Mouse (Mus musculus) A20 (cell line): ENCODE measurements around the gene Chga.

Experiments used
- DNase-seq: peaks from one replicate; pipeline ENCODE4 v3.0.0-alpha.2; 2011; ENCODE audit warnings: low read depth, low spot score

The Chga gene

DNA sequence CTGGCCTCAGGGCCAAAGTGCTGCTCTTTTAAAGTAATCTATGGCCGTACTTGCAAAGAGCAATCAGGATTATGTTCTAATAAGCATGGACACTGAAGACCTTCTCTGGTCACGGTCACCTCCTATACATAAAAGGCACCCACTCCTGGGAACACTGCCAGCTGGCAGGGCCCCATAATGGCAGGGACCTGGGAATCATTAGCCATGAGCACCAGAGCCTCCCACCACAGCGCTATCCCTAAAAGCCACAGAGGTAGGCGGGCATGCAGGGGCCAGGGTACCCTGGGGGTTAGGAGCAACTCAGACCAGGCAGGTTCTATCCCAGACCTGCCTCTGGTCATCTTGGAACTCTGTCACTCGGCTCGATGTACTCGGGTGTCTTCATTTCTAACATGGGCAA is 45.0 kb downstream of the Chga start:
- no peak for DNase-seq

DNA sequence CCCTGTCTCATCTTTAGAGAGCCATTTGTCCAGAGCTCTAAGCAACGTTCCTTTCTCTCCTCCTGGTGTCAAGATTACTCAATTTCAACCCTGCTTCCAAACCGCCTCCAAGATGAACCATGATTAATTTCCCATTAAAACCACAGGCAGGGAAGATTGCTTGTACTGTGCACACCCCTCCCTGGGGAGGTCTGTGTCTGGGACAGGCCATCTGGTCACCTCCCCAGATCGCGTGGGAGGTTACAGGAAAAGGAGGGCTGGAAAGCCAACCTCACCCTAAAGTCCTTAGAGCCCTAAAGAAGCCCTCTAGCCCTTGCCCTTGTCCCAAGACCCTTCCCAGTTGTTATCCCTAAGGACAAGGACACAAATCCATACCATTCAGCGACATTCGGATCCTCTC is 45.6 kb downstream of the Chga start:
- DNase-seq = no peak

DNA sequence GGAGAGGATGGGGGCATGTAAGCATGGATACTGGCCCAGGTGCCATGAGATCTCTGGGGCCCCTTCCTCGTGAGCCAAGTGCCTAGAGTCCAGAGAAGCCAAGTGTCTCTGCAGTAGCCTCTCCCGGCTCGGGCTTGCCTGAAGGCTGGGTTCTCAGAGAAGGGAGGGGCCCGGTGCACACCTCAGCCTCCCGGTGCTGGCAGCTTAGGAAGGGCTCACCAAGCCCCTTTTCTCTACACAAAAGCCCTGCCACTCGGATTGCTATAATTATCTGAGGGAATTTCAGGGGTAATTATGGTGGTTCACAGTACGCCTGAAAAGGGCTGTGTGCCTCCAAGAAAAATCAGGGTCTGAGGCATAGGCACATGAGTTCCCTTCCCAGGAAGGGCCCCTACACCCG is 47.1 kb downstream of the Chga start:
- no peak for DNase-seq

DNA sequence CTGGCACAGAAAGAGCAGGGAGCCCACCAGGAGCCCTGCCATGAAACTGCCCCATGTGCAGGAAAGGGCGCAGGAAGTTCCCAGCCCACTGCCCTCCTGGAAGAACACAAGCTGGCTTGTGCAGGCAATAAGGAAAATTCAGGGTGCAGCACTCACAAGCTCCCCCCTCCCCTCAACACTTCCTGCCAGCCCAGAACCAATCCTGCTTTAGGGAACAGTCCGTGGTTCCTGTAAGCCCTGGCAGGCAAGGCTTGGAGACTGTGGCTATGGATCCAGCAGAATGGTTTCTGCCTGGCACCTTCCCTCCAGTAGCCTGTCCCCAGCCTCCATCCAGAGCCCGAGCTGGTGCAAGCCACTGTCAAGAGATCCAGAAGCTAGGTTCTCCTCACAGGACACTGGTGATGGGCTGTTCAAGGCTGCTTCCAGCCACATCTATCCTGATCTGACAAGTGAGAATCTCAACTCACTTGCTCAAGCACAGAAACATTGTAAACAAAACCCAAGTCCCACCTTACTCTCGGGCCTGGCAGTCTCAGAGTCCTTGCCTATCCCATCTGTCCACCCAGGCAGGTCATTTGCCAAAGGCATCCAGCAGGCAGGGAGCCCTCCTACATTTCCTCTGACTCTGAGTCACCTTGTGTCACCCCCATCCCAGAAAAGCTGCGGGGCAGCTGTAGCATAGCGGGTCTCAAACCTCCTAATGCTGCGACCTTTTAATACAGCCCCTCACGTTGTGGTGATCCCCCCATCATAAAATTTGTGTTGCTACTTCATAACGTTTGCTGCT is 47.7 kb downstream of the Chga start:
- no peak for DNase-seq

DNA sequence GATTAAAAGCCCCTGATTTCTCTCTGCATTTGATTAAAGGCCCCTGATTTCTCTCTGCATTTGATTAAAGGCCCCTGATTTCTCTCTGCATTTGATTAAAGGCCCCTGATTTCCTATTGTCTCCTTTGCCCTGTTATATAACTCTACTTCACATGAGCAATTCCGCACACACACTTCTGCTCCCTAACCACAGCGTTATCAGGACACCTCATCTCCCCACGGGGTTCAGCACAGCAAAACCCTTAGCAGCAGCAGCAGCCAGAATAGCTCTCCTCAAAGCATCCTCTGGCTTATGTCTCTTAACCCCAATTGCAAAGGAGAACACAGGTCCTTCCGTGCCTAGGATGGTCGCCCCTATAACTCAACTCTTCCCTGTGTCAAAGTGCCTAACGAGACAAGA is 50.8 kb downstream of the Chga start:
- no peak for DNase-seq

DNA sequence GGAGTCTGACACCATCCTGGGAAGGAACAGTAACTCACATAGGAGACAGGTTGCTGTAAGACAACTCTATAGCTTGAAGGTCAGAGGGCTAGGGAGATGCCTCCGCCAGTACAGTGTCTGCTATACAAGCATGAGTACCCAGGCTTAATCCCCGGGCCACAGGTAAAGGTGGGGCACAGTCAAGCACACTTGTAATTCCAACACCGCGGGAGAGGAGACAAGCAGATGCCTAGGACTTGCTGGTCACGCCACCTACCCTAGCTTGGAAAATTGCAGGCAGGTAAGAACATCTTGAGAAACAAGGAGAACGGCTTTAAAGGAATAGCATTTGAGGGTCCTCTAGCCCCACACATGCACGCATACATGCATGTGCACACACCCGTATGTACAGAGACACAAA is 52.3 kb downstream of the Chga start:
- no peak for DNase-seq

DNA sequence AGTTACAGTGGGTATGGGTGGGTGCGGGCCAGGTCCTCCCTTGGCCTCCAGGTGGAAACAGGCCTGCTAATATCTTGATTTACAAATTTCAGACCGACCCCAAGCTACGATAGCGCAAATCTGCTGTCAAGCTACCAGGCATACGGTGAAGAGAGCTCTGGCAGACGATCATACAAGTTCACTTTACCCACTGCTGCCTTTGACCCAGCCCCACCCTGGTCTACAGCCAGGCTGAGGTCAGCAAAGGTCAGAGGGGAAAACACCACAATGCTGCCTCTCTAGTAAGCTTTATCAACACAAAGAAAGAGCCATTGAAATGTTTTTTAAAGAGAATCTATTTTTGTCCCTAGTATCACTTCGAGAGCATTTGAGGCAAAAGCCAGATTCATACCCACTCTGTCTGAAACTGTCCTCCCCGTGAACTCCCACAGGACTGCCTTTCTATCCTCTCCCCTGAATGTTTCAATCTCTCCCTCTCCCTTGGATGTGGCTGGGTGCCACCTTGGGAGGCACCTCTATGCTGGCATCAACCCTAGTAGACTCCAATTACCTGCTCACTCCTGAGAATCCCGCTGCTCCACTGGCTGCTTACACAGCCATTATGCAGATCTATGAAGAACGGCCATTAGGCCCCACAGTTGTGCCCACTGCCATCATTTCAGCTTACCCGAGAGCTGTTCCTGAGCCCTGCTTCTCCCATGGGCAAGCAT is 53.2 kb downstream of the Chga start:
- DNase-seq = no peak

DNA sequence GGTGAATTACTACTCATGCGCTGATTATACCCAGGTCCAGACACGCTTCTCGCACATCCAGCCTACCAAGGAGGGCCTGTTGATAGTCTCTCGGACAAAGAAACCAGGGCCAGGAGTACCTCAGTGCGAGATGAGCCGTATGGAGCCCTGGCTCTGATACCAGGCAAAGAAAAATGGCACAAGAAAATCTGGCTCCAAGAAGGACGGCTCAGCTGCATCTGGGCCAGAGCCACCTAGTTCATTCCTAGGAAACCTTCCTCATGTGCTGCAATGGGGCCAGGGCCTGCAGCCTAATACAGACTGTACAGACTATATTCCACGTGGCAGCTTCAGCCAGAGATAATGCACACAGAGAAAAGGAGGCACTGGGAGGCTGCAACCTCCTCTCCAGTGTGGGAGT is 56.2 kb downstream of the Chga start:
- DNase-seq = no peak

DNA sequence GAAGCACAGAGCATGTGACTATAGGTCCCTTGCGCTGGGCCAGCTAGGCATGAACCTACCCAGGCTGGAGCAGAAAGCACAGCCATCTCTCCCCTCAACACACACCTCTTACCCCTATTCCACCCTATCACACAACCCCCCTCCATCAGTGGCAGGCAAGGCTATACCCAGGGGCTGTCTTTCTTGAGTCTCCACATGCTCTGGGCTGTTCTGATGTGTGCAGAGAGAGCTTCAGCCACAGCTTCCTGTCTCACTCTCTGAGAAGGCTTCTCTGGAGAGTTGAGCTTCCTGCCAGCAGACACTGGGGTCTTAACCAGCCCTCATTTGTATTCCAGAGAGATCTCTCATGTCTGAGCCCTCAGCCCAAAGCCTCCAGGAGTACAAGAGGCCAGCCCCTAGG is 57.7 kb downstream of the Chga start:
- DNase-seq = no peak

DNA sequence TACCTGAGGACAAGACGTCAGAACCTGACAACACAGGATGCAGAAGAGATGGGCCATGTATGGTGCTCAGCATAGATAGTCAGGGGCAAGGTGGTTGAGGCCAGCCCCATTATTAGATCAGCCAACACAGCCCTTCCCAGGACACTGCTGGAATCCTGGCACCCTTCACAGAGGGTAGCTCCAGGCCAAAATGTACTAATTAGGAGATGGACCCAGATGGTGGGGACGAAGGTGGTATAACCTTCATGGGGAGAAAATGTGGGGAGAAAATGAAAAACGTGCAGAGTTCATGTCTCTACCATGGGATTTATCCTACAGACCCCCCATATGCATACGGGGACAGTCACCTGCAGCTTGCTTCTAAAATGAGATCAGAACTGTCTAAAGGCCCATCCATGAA is 58.6 kb downstream of the Chga start:
- no peak for DNase-seq
